Mouse (Mus musculus) CH12.LX (cell line): ENCODE data around the gene Dpy19l3.

Experiments
- CTCF ChIP-seq, 2 experiments: IDR thresholded peaks in 1 of 2; conservative IDR thresholded peaks in 1 of 2; 2 replicates each; pipeline ENCODE4 v1.5.1; 2011 to 2012; ENCODE audit warnings: low read depth in 2 of 2, low read length in 2 of 2, improper control_type of control experiment in 1 of 2, inconsistent platforms in 1 of 2, mild to moderate bottlenecking in 1 of 2, moderate library complexity in 1 of 2
- ELF1 ChIP-seq: IDR thresholded peaks from 2 replicates; pipeline ENCODE4 v1.6.1; 2014; ENCODE audit warnings: low read depth, mild to moderate bottlenecking, inconsistent platforms, low read length, improper control_type of control experiment
- GABPA ChIP-seq: IDR thresholded peaks from 2 replicates; pipeline ENCODE4 v1.6.1; 2012; ENCODE audit warnings: low read depth, low read length, improper control_type of control experiment, inconsistent platforms; ENCODE audit not compliant: insufficient replicate concordance
- MXI1 ChIP-seq: IDR thresholded peaks from 2 replicates; pipeline ENCODE4 v1.6.1; 2011; ENCODE audit warnings: mild to moderate bottlenecking, low read depth, low read length, improper control_type of control experiment
- MYC ChIP-seq: IDR thresholded peaks from 2 replicates; pipeline ENCODE4 v1.6.1; 2011; ENCODE audit warnings: low read depth, mild to moderate bottlenecking, improper control_type of control experiment, low read length
- POLR2A ChIP-seq: IDR thresholded peaks from 2 replicates; pipeline ENCODE4 v1.6.1; 2011; ENCODE audit warnings: low read depth, mild to moderate bottlenecking, improper control_type of control experiment, low read length
- RCOR1 ChIP-seq: conservative IDR thresholded peaks from 2 replicates; pipeline ENCODE4 v1.6.1; 2012; ENCODE audit warnings: low read depth, mild to moderate bottlenecking, inconsistent platforms, low read length, improper control_type of control experiment
- TBP ChIP-seq: conservative IDR thresholded peaks from 2 replicates; pipeline ENCODE4 v1.6.1; 2011; ENCODE audit warnings: low read depth, low read length, improper control_type of control experiment

DNA sequence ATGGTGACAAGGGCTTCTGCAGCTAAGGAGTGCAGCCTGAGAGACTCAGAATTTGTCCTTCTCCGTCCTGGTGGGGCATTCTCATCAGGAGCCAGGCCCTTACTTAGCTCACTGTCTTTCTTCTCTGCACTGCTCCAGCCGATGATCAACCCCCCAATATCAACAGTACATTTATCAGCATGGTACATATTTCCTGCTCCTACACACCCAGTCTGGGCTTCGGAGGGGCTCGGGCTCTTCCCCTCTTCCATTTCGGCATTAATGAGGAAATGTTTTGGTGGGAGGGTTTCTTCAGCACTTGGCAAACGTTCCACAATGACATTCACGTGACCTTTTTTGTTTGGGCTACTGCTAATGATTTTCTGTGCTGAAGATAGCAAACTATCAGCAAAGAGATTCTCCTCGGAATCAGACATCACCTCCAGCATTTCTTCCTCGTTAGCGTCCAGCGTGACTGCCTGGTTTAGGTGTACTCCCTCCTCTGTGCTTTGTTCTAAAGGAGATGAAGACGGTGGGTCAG is 40.0 kb upstream of the Dpy19l3 start:
- TF ChIP-seq MYC, result no peak
- TF ChIP-seq CTCF (conservative IDR thresholded peaks at IDR 0.05 in 1 of 2, IDR thresholded peaks at IDR 0.05 in 1 of 2; ENCODE audit: low read depth in 2 of 2, low read length in 2 of 2), result no peak
- TF ChIP-seq RCOR1, result no peak
- no peak for TF ChIP-seq ELF1
- TF ChIP-seq TBP, result no peak
- TF ChIP-seq POLR2A, result no peak
- TF ChIP-seq MXI1, result no peak
- no peak for TF ChIP-seq GABPA
